Mouse (Mus musculus) left cerebral cortex, adult 9 months (tissue): Measurements from ENCODE around the gene Slc16a11.
"Not testable (repeated sequence)": the region's sequence is repeated elsewhere in the genome, so short reads cannot be mapped to it uniquely, and the experiment has no call there.

Experiments
- DNase-seq, 2 experiments: peaks; one replicate each; pipeline ENCODE4 v3.0.0; 2022; ENCODE audit warnings: low spot score in 2 of 2

Gene Slc16a11

DNA sequence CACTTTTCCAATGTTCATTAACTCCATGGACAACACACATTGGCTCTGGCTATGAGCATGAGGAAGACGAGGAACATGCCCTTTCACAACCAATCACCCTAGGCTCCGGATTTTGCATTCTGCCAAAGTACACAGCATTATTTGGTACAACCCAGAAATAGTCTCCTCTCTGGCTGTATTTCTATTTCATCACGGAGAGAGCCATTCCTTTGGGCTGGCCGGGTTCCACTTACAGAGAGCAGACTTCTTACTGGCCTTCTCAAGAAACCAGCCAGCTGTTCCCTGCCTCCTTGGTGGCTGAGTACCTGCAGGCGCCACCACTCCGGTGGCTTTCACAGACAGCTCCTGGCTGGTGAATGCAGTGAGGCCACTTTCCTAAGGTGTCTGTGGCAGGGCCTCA is at the start of gene Slc16a11:
Slc16a11 (plus strand) TSS at position 330 of the 400 bp plus-strand sequence.
- DNase-seq: no peak

DNA sequence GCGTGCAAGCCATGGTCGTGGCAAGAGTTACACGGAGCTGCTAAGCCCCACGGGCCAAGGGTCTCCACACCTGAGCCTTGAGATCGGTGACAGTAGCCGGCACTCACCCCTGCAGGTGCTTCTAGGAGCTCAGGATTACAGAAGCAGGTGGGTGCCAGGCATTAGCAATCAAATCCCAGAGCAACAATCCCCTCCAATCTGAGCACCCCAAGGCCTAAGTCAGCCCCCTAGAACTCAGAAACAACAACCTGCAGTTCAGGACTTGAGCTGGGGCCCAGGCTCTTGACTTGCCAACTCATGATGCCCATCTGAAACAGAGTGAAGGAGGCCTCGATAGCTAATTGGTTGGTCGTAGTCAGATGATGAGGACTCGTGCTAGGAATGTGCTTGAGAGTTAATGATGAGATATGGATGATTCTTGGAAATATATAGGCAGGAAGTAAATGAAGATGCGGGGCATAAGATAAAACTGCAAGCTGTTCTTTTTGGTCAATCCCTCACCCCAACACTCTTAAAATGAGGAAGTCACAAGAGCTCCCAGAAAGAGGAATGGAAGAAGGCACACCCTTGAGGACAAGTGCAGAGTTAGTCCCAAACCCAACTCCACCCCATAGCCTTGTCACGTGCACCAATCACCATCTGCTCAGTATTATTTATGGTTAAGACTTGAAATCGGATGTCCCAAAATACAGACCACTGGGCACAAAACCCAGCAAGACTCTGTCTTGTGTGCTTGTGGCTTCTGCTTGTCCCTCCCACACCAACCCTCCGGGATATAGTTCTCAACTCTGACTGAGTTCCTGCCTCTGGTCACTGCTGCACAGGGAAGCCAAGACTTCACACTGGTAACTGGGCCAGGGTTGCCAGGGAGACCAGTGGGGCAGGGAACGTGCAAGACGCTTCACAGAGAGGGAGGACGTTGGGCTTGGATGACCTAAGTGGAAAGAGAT is 46.3 kb upstream of the Slc16a11 start:
- DNase-seq: no peak

DNA sequence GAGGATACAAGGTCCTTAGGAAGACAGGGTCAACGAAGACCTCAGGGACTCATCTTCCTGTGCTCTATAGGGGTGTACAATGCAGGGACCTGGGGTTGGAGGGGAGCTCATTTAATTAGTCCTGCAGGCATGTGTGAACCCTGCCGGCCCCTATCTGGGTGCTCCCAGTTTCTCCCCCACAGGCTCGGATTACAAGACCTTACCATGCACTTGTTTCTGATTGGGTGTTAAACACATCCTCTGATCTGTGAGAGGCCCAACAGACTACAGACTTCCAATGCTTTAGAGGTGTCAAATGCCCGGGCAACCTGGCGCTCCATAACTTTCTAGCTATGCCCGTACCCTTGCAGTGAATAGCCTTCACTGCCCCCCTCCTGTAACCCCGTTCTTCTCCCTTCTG is 44.4 kb upstream of the Slc16a11 start:
- DNase-seq: no peak

DNA sequence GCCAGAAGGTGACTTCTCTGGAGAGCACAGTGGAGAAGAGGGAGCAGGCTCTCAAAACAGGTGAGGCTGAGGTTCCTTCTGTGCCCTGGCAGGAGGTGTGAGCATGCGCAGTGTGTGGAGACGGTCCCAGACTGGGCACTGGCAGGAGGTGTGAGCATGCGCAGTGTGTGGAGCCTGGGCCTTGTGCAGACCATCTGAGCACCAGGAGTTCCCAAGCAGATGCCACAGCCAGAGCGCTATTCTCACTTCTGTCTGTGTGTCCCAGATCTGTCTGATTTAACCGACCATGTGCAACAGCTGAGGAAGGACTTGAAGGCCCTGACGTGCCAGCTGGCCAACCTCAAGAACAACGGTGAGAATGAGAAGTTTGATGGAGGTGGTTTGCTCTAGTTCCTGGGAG is 43.1 kb upstream of the Slc16a11 start:
- DNase-seq: not testable (repeated sequence)

DNA sequence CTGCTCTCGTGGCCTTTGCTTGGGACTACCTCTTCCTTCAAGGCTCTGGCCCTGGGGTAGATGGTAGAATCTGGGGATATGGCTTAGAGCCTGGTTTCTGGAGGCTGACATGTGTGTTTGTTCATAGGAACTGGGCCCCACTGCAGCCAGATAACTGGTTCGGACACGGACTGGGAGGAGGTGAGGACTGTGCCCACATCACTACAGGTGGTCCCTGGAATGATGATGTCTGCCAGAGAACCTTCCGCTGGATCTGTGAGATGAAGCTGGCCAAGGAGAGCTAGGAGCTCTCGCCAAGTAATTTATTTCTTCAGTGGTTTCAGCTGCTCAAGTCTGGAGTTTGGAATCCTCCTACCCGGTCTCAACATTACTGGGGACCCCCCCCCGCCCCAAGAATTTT is 42.3 kb upstream of the Slc16a11 start:
- DNase-seq: no peak

DNA sequence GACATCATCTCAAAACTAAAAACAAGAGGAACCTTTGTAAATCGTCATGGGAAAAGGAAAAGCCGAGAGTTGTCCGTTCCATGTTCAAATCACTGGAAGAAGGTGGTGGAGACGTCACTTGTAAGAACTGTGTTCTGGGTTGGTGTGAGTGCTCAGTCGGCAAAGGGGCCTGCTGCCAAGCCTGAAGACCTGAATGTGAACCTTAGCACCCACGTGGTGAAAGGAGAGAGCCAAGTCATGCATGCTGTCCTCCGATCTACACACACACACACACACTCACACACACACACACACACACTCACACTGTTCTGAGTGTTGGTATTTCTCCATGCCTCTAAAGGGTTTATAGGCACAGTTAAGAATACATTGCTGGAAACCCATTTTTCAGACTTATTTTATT is 41.4 kb upstream of the Slc16a11 start:
- no peak for DNase-seq

DNA sequence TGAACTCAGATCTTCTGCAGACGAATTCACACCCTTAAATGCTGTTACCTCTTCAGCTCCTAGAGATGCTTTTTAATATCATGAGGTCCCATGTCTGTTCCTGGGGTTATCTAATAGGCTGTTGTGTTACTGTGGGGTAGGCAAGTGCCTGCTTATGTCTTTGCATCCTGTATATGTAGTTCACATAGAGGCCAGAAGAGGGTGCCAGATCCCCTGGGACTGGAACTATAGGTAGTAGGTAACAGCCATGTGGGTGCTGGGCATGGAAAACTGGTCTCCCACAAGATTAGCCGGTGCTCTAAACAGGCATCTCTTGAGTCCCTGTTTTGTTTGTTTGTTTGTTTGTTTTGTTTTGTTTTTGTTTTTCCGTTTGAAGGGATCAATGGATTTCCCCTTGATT is 40.7 kb upstream of the Slc16a11 start:
- peak in 1 of 2 experiments; percentile 9 for DNase-seq

DNA sequence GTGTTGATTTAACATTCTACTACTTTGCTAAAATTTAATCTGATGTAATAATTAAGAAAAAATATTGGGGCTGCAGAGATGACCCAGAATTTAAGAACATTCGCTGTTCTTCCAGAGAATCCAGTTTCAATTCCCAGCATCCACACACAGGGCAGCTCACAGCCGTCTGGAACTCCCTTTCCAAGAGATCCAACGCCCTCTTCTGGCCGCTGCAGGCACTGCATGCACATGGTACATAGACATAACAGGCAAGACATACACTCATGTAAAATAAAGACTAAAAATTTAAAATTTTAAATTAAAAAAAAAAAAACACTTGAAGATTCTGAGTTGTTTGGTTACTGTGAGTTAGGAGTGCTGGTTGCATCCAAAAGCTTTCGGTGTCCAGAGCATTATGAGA is 40.3 kb upstream of the Slc16a11 start:
- no peak for DNase-seq

DNA sequence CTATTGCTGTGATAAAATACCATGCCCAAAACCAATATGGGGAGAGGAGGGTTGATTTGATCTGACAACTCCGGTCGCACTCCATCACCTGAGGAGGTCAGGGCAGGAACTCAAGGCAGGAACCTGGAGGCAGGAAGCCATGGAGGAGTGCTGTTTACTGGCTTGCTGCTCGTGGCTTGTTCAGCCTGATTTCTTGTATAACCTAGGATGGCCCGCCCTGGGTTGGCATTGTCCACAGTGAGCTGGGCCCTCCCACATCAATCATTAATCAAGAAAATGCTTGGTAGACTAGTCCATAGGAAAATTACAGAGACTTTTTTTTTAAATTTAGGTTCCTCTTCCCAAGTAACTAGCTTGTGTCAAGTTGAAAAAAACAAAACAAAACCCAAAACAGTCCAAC is 38.1 kb upstream of the Slc16a11 start:
- DNase-seq: no peak

DNA sequence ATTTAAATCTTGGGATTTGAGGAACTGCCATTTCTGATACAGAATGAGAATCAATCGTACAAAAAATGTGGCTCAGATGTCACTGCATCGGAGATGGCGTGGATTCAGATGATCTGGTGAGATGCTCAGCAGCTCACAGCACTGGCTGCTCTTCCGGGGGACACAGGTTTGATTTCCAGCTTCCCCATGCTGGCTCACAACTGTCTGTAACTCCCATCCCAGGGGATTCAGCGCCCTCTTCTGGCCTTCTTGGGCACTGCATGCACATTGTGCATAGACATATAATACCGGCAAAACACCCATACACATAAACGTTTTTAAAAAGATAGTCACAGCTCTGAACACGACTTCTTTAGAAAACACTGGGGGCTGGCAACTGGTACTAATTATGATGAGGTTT is 34.9 kb upstream of the Slc16a11 start:
- no peak for DNase-seq

DNA sequence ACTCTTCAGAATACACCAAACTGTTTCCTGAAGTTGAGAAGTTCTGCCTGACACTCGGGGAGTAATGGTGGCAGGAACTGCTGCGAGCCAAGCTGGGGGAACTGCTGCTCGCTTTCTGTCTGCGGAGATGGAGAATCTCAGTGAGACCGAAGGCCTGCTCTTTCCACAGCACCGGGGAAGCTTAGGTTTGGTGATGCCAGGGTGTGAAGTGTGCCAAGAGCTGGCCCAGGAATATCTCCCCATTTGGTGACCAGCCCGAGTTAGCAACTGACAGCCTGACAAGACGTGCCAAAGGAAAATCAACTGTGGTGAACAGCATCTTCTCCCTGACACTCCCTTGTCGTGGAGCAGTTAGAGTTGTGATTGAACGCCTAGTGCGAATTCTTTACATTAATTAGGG is 34.2 kb upstream of the Slc16a11 start:
- no peak for DNase-seq

DNA sequence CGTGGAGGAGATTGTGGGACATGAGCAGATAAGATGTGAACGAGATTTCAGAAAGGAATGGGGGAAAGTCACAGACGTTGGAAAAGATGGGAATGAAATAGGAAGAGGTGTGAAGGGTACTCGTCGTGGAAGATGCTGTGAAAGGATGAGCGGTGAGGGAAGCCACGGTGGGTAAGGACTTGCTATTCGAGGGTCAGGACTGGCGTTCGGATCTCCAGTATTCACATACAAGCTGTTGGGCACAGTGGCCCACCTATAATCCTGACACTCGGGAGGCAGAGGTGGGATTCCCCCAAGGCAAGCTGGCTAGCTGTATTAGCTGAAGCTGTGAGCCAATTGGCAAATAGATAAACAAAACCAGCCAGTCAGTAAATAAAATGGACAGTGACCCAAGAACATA is 33.8 kb upstream of the Slc16a11 start:
- DNase-seq: no peak

DNA sequence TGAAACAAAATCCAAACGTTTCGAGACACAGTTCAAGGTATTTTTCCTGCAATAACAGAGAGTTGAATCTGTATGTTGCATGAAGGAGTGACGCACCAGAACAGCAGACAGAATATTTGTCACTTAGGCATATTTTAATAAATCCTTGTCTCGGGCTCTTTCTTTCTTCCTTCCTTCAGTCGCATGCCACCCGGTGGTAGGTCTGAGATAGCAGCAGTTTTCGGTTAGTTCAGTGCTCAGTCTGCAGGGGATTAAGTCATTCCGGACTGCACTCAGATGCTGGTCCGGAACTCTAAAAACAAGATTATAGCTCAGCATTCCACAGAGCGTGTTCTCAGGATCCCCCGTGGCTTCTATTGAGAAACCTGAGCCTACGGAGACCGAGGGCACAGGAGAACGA is 33.2 kb upstream of the Slc16a11 start:
- peak in 1 of 2 experiments; percentile 28 for DNase-seq

DNA sequence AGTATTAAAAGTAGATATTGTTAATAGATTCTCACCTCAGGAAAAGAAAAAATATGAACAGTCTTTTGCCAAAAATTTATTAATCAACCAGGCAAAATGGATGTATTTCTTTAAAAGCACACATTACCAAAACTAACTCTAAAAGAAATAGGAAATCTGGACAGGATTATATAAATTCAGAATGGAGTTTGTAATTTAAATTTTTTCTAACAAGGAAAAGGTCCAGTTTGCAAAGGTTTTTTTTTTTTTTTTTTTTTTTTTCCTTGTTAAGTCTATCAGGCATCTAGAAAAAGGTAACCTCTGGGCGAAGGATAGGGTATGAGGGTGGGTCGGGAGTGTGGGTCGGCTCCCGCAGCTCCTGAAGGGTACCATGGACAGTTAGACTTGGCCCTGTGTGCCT is 32.1 kb upstream of the Slc16a11 start:
- no peak for DNase-seq

DNA sequence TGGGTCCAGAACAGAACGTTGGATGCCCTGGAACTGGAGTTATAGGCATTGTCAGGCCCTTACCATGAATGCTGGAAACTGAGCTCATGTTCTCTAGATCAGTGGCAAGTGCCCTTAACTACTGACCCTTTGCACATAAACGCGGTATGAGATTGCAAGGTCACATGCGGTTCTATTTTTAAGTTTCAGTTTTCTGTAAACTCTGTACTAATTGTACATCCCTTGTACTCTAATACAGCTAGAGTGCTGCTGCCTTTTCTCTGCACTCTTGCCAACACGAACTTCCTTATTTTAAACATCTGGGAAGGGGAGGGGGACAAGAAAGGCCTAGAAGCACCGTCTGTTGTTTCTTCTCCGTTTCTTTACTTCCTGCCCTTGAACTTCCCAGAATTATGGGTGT is 27.4 kb upstream of the Slc16a11 start:
- DNase-seq: no peak

DNA sequence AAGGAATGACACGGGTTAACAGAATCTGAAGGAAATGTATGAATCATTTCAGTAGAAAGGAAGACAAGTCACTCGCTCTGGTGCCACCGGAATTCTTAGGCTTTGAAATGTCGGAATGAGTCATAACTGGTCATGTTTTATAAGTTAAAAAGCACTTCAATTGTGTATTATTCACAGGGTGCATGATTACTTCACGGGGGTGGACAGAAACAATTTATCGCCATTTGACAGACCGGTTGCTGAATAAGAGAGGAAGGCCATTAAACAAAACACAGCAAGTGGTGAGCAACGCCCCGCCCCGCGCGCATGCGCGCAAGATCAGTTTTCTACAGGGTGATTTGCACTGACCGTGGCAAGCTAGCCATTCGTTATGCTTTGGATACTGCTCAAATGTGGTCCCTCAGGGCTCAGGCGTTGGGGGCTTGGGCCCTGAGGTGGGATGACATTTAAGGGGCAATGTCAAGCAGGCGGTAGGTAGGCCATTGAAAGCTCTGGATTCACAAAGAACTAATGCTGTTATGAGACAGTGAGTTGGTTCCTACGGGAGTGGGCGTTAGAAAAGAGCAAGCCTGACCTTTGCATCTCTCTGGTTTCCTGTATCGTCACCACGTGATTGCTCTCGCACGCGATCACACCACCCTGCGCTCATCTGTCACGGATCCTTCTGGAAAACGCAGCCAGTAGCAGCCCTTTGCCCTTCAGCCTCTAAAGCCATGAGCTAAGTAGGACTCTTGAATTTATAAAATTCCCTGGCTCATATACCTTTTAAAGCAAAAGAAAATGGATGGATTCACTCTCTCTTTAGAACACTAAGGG is 23.0 kb upstream of the Slc16a11 start:
- no peak for DNase-seq

DNA sequence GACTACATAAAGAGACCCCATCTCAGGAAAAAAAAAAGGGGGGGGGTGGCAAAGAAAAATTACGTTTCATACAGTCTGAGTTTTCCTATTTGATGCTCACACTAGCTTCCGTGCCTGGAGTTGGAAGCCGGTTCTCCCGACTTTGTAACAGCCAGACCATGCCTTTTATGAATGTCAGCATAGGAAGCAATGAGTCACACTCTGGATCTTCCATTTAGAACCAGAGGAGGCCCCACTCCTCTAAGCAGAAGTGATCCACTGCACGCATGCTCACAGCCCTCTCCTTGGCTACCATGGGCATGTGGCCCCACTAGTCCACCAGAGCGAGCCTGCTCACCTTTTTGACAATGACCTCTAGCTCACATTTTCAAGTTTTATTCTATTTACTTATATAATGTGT is 21.4 kb upstream of the Slc16a11 start:
- no peak for DNase-seq

DNA sequence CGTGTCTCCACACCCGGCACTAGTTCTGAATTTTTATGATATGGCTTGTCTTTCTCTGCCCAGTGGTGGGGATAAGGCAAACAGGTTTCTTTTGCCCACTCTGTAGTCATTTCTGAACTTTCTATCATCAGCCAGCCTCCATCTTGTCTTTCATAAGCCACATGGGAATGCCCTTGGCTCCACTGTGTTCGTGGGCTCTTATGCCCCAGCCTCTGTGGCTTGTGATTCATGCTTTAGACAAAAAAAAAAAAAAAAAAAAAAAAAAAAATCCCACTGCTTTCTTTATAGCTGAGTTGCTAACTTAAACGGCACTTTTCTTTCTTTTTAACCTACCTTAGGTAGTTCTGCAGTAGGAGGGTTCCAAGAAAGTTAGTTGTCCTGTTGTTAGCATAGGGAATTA is 20.4 kb upstream of the Slc16a11 start:
- DNase-seq: no peak

DNA sequence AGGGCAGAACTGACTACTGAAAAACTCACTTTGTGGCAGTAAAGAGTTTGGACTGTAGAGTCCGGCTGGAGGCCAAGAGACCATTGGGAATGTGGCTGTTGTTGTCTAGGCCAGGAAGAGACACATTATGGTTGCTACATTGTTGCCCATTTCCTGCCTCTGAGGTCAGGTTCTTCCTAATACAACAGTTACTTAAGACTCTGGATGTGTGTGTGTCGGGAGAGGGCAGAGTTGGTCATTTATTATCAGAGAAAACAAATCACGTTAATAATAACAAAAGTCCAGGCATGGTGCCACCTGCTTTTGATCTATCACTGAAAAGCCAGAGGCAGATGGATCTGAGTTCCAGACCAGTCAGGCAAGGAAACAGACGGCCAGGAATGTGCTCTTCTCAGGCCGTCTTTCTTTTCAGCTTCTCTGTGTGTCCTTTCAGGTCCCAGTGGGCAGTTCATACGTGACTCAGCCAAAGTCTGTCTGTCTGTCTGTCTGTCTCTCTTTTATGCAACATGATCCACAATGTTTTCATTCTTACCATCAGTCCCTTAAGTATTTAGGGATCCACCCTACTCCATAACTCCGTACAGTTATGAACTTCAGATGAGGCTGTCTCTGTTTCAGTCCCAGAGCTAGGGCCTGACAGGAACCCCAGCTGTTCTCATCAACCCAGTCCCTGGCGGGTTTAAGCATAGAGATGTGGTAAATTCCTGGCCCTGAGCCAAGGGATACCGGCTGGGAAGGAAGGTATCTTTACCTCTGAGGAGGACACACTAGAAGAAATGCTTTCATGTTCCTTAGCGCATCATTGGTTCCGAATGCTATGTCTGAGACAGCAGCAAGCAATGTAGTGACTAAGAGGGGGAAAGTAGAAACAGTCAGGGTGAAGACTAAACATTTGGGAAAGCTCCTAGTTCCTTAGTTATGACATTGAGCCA is 18.9 kb upstream of the Slc16a11 start:
- no peak for DNase-seq

DNA sequence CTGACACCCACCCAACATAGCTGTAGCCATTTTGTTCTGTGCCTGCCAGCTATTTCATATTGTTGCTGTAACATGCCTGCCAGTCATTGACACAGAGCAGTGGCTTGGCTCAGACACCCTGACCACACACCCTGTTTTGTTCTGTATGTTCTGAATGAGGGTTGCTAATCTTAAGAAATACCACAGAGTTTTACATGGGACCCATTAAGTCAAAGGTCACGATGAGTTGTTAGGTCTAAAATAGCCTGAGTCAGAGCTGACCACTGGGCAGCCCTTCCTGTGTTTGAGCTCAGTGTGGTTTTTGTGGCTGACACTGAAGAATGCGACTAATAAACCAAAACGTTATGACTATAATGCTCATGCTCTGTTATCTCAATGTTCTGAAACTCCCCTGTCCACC is 14.2 kb upstream of the Slc16a11 start:
- no peak for DNase-seq

DNA sequence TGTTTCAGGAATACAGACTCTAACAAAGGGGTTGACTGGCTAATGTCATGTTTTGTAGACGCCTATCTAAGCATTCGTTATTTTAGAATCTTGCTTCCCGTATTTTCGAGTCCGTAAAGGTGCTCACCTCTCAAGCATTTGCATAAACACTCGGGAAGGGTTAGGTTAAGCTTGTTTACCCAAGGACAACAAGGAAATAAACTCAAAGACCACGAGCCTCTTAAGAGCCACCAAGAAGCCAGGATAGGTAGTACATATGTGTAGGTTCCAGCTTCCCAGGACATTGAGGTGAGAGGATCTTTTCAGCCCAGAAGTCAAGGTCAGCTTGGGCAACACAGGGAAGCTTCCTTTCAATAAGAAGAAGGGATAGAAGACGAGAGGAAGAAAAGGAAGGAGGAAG is 13.4 kb upstream of the Slc16a11 start:
- no peak for DNase-seq
